Mouse (Mus musculus) G1E-ER4 (cell line): ENCODE measurements at regions not wholly inside any gene's neighbourhood (a gene's known extent, or its start where the extent isn't known, plus 50 kb on each side); places are given as distances from the start of the nearest gene placed in this dataset.

Experiments
- GATA1 ChIP-seq: IDR thresholded peaks from one replicate; pipeline ENCODE4 v1.8.0; 2012; ENCODE audit warnings: low read length, inconsistent platforms

DNA sequence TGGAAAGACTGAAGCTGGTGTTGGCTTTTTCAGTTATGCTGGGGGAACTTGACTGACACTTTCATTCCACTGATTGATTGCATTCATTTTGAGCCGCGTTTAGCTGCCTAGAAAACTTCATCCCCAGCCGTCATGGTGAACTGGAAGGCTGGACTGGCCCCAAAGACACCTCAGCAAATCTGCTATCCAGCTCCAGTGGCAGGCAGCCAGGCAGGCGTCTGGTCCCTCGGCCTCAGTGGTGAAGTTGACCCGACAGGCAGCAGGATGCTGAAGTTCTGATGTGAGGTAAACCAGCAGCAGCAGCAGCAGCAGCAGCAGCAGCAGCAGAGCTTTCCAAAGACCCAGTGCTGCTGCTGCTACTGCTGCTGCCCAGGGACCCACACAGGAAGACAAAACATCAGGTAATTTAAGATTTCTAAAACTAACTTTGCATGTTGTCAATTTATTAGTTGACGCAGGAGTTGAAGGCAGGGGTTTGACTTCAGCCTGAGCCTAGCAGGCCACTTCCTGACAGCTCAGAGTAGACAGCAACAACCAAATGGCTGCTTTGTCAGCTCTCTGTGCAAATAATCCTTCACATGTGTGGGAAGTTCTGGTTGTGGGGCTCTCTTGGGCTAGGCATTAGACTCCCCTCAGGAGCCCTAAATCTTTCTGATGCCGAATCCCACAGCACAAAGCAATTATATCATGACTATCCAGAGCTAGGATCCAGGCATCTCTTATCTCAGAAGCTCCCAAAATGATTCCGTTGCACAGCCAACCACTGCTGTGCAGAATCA lies 200.4 kb upstream of the Nhs start:
- no peak for TF ChIP-seq GATA1

DNA sequence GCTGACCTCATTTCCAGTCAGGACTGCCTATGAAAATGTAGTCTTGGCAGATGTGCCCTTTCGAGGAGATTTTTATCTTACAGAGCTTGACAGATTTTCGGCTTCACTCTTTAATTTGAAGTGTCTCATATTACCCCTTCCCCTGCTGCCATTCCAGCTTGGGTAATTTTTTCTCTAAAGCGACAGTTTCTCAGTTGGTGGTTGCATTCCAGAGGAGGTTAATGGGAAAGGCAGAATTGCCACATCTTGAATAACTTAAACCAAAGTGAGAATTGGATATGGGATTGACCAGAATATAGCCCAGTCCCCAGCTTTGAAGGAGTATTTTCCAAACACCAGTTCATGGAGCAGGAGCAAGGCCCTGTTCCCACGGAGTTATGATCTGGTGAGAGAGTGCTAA lies 188.8 kb upstream of the Nhs start:
- TF ChIP-seq GATA1 = no peak

DNA sequence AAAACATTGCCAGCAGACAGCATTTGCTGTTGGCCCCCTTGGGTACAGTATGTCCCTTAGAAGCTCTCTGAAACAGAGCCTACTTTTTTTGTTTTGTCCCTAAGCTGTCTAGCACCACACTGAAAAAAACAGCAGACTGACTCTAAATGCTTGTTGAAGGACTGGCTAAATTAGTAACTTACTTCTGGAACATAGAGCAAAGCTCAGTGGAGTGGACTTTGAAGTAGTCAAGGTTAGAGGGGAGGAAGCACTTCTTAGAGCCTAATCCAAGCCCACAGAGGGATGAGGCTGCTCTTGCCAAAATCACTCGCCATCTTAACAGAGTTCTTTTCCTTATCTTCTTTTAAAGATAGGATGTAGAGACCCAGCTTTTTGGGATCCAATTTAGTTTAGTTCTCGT lies 188.4 kb upstream of the Nhs start:
- TF ChIP-seq GATA1 = no peak

DNA sequence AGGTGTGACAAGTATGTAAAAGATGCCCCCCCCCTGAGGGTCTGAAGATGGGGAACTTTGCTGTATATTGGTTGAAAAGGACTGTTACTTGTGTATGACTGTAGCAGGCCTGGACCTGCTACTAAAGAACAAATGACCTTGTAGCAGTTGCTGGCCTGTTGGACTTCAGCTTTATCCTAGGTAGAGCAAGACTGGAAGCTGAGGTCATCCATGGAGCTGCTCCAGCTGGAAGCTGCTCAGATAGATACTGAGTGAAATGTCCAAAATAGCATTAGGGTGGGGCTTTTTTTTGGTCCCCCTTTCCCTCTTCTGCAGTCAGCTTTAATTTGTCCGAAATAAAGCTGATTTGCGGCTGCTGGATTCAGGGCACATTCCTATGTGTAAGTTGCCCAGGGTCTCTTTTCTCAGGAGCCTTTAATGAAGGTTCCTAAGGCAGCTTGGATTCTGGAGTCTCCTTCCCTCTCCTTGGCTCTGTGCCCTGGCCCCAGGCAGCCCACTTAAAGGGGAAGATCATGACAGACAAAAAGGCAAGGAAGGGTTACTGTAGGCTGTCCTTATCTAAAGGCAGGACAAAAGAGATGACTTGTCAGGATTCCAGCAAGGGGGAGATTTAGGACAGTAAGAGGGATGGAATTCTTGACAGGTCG lies 186.1 kb upstream of the Nhs start:
- TF ChIP-seq GATA1 = no peak

DNA sequence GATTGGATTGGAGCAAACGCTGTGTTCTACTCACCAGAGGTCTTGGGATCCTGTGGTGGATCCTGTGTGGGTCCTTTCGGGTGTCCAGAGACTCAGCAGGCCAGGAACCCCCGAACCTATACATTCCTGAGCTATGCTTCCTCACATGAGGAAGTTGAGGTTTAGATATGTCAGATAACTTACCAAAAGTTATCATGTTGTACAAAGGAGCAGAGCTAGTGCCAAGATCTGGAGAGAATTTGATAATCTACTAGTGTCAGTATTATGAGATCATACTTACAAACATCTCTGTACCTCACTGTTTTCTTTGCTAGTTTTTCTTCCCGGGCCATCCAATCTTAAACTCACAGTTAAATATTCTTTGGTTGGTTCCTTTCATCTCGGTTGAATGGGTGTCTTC lies 172.6 kb upstream of the Nhs start:
- TF ChIP-seq GATA1 = no peak

DNA sequence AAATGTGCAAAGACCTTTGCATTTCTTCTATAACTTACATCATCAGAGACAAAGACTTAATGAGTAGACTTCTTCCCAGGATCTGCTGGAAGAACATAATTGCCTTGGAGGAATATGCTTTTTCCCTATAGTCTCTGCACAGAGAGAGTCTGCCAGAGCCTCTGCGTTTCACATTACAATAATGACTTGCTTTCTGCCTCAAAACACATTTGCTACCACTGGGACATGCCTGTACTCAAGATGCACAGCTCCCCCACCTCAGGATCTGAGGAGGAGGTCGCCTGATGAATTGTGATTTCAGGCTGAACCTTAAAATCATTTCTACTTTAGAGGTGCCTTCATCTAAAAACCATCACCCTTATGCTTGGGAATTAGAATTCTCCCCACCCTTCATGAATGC lies 148.1 kb upstream of the Nhs start:
- no peak for TF ChIP-seq GATA1

DNA sequence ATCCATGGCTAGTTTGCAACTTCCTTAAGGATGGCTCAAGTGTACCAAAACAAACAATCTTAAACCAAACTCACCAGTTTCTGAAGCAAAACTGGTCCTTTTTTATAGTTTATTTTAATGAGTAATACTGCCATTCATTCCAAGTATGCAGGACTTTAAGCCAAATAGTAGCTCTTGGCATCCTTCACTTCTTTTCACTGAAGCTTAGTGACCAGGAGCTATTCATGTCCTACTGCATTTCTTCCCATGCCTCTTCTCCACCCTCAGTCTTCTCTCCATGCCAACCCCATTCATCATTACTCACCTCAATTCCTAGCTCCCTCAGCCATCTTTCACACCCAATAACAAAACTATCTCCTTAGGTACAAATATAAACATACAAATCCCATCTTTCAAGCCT lies 144.6 kb upstream of the Nhs start:
- no peak for TF ChIP-seq GATA1

DNA sequence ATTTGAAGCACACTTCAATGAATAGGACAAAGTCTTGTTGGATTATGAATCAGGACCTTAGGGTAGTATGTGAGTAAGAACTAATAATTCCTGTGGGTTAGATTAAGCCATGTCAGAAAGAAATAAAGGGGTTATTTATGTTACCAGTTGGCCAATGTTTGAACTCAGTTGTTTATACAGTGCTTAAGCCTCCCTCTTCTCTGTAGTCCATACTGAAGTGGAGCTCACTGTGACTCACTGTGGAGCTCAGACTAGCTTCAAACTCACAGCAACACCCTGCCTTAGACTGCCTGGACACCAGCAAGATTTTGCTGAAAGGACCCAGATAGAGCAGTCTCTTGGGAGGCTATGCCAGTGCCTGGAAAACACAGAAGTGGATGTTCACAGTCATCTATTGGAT lies 143.3 kb upstream of the Nhs start:
- TF ChIP-seq GATA1 = no peak

DNA sequence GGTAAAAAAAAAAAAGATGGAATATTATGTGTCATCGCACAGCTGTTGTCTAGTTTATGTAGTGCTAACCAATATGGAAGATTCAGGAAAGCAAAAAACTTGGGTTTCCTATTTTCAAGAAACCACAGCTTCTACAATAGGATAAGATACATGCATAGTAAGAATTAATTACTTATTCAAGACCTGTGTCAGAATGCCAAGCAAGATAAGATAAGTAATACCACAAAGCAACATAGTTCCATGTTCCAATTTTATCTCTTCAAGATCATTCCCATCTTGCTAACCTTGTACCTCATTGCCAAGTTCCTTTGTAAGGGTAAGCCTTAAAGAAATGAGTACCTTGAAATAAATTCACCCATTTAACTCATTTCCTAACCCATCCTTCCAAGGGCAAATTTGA lies 131.7 kb upstream of the Nhs start:
- no peak for TF ChIP-seq GATA1

DNA sequence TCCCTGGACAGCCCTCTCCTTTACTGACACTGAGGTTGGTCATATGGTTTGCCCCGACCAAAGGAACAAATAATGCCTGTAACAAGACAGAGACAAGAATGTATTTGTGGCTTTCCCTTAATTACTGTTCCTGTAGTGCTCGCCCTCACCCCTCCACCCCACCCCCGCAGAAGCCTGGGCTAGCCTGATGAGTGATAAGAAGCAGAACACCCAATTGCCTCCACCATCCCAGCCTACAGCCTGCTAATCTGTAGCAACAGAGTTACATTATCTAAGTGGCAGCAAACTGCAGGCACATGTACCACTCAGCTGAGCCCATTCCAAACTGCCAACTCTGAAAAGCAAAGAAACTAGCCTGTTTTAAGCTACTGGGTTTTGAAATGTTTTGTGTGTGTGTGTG lies 124.7 kb upstream of the Nhs start:
- peak; percentile 80 for TF ChIP-seq GATA1

DNA sequence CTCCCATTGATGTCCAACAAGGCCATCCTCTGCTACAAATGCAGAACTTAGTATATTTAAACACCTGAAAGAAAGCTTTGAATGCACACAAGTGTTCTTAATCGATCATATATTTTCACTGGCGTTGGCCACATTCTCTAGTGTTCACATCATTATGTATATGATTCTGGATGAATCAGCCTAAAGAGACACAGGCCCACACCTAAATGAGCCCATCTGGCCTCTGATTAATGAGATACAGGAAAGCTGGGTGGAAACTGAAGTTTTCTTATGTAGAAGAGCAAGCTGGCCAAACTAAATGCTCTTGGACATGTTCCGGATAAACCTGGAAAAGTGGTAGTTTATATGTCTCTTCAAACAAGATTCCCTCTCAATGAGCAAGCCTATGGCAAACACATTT lies 123.2 kb upstream of the Nhs start:
- no peak for TF ChIP-seq GATA1

DNA sequence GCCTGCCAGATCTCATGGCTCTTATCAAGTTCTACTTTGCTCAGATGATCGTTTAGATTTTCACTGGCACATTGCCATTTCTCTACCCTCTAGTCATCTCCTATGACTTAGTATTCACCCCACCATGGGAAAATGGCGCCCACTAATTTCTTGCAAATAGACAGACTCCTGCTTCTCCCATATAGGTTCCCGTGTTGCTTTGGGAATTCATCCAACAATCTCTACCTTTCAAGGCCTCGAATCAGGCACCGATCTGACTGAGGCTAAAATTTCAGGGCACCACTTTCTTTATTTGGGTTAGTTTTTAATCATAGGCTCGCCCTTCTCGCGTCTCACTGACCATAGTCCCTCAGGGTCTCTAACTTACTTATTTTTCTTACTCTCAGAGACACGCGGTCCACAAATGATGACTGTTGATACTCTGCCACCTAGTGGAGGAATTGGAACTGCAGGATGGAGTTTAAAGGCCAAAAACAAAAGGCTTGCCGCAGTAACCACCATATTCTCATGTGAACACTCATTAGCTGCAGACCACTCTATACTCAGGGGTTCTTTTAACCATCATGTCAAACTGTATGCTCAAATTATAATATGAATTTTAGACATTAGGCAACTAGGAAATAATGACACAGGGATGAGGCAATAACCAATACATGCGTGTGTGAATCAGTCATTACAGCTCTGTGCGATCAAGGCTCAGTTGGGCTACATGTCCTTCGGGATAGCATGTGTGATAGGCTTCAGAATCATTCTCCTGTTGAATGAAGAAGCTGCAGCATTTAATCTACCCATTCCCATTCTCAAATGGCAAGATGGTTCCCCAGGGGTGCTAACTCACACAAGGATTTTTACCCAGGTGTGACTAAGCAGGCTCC lies 119.5 kb upstream of the Nhs start:
- TF ChIP-seq GATA1 = no peak

DNA sequence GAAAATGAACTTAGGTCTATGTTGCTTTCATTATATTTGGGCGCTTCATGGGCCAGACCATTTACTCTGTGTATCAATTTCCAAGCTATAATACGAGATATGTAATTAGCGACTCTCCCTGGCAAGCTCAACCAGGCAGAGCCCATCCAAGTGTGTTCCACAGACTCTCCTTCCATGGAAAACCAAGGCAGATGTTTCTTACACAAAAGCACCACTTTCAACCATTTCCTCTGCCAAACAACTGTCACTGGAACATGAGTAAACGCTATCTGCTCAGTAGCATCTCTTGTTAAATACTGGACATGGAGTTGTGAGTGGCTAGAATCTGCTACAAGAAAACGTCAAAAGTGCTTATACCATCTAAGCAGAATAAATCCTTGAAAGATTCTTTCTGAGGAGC lies 115.1 kb upstream of the Nhs start:
- no peak for TF ChIP-seq GATA1

DNA sequence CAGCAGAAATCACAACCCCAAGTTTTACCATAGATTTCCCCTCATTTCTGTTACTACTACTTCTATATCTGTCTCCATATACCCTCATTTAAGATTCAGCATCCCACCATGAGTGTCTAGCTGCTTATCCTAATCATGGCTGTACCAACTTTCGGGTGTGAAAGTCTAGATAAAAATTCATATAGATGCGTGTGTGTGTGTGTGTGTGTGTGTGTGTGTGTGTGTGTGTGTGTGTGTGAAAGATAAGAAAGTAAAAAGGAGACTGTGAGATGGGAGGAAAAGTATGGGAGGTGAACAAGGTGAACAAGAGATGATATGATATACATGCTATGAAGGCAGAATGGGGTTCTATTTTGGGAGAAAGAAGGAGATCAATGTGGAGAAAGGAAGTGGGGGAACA lies 111.7 kb upstream of the Nhs start:
- no peak for TF ChIP-seq GATA1

DNA sequence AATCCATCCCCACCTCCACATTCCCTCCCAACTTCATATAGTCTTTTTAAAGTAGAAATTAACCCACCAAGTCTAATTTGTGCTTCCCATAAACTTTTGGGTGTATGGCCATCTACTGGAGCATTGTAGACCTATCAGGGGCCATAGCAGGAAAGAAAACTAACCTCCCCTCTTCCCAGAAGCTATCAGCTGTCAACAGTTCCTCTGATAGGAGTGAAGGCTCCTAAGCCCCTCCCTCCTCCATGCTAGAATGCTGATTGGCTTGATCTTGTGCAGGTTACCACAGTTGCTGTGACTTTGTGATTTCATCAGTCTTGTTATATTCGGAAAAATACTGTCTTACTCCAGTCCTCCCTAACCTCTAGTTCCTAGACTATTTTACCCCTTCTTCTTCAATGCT lies 109.4 kb upstream of the Nhs start:
- TF ChIP-seq GATA1 = no peak

DNA sequence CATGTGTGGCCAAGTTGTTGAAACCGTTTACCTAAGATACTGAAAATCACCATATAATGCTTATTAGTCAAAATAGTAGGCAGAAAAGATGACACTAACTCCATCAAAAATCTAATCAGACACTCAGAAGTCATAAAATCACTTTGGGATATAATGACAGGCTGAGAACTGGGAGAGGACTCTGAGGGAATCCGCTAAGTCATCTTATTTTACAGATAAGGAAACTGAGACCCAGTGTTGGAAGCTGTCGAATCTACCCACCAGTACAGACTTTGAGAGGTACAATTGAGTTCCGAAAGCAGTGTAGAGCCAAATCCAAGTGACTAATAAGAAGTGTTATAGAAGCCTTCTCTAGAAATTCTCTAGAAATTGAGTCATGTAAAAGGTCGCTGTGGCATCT lies 108.6 kb upstream of the Nhs start:
- TF ChIP-seq GATA1 = no peak
